In the genomic region with DNA sequence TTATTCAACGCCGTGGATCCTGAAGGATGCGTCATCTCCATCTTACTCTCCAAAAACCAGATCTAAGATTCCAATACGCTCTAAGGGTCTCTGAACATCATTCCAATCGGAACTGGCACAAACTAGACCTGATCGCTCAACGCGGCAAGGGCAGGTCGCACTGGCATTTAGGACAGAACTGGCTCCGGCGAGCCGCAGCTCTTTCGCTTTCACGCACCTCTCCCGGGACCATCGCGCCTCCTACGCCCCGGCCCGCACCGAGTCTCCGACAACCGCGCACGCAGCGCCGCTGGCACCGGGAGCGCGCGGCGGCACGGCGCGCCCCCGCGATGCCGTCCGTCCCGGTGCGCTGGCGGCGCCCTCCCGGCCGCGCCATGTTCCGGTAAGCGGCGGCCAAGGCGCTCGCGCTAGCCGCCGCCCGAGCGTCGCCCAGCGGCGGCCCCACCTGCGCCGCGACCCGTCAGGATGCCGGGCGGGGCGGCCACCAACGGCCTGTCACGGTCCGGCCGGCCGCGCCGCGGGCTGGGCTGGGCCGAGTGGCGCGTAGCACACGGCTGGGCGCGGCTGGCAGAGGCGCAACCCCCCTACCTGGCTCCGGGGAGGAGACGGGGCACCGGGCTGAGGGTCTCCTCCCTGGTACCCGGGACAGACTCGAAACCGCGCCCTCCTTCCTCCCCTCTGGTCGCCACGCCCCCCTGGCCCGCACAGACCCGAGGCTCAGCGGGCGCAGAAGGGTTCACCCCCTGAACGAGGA, we compare ENCODE assay signal across 8 mouse cellular contexts. TPM values are rescaled to one million over a fixed set of nuclear protein-coding genes. Genes with fewer than 3 reads are reported as not detected.
A peak's percentile ranks its signal among the peaks of the same experiment; 100 is the strongest.
DNase-seq lines count a peak whose midpoint lies in the region; ATAC-seq and TF ChIP-seq lines count a peak whose summit lies in the region.

No protein-coding gene starts in this region.

- H3K9ac ChIP-seq in intestine, postnatal 0 days (ENCODE audit: low read depth, low read length): peak overlapping the region; percentile 88
- peak overlapping the region; percentile 76 for H3K9ac ChIP-seq in limb, embryonic 15.5 days

- H3K36me3 ChIP-seq in intestine, postnatal 0 days (ENCODE audit: control insufficient read depth, insufficient read depth): peaks cover 8% of the 10 kb centered on the region; the same call in 1 of the 2 replicates
- peaks cover 16% of the 10 kb centered on the region for H3K36me3 ChIP-seq in limb, embryonic 15.5 days

- peak; percentile 69 for DNase-seq in A20 (ENCODE audit: low read depth, low spot score)
- peak; percentile 67 for DNase-seq in MN1 (ENCODE audit: low spot score)
- peak; percentile 73 to 81 for DNase-seq in cerebellum, postnatal 25 days
- peak; percentile 22 for DNase-seq in gastrocnemius, postnatal 25 days
- DNase-seq in testis, postnatal 10 days (ENCODE audit: low spot score): peak; percentile 64

- H3K9me3 ChIP-seq in intestine, postnatal 0 days (ENCODE audit: control insufficient read depth): no peaks in the 10 kb centered on the region
- no peaks in the 10 kb centered on the region for H3K9me3 ChIP-seq in limb, embryonic 15.5 days

- under 1% methylated on average over 80 of the region's 95 CpGs for WGBS in intestine, postnatal 0 days
- WGBS in limb, embryonic 15.5 days: under 1% methylated on average over 76 of the region's 95 CpGs

- peak; percentile 76 for ATAC-seq in intestine, postnatal 0 days
- peak; percentile 89 for ATAC-seq in limb, embryonic 15.5 days (ENCODE audit: insufficient number of reproducible peaks, low FRiP score, low TSS enrichment, low read depth)
- ATAC-seq in monocyte, adult 5-6 weeks (replicated peaks; ENCODE audit: insufficient number of reproducible peaks, low FRiP score, low TSS enrichment, poor library complexity, severe bottlenecking): peak; percentile 52; the same call in 1 of the 2 replicates

- H3K27me3 ChIP-seq in intestine, postnatal 0 days (replicated peaks; ENCODE audit: control insufficient read depth, insufficient read depth, low read length): no peaks in the 10 kb centered on the region
- no peaks in the 10 kb centered on the region for H3K27me3 ChIP-seq in limb, embryonic 15.5 days

- H3K27ac ChIP-seq in intestine, postnatal 0 days (ENCODE audit: low read depth, low read length): peak overlapping the region; percentile 98
- peak overlapping the region; percentile 93 for H3K27ac ChIP-seq in limb, embryonic 15.5 days

- no peak for TF ChIP-seq CTCF in intestine, postnatal 0 days (IDR thresholded peaks at IDR 0.05; ENCODE audit: low read depth)

- no peaks in the 10 kb centered on the region for H3K4me1 ChIP-seq in intestine, postnatal 0 days (replicated peaks; ENCODE audit: control insufficient read depth, insufficient read depth, low read length)
- 0 out of 2 replicates have a peak, but pooled peaks cover 8% of the 10 kb centered on the region for H3K4me1 ChIP-seq in limb, embryonic 15.5 days

- peak overlapping the region; percentile 98 for H3K4me3 ChIP-seq in intestine, postnatal 0 days (ENCODE audit: low read depth, low read length)
- peak overlapping the region; percentile 98 for H3K4me3 ChIP-seq in limb, embryonic 15.5 days

- peak overlapping the region; percentile 95 for H3K4me2 ChIP-seq in intestine, postnatal 0 days (replicated peaks; ENCODE audit: low read depth)
- peak overlapping the region; percentile 74 for H3K4me2 ChIP-seq in limb, embryonic 15.5 days

RNA-seq across cellular contexts. Expression of a gene that starts 0.5 kb away (rescaled TPM):
- 10 to 100 TPM in 1 of 2 experiments, 1 to 10 TPM in 1; 9.7 to 13.7 TPM for total RNA-seq in gastrocnemius, postnatal 25 days (2021)
- polyA plus RNA-seq in intestine, postnatal 0 days (2015; fragmentation: Nextera tagmentation; extraction: Ambion mirVana): 21.9 and 24.8 TPM in 2 replicates
- 24.6 and 27.2 TPM in 2 replicates for polyA plus RNA-seq in limb, embryonic 15.5 days (2015; fragmentation: Nextera tagmentation; extraction: Ambion mirVana)
- total RNA-seq in monocyte, adult 5-6 weeks (2017): 60.7 to 91.8 TPM (median 63.4 TPM) in 3 replicates

RNA-seq across cellular contexts. Expression of a gene that starts 25.0 kb away (rescaled TPM):
- 100 to 1,000 TPM; 731 to 746 TPM for total RNA-seq in gastrocnemius, postnatal 25 days (2021)
- polyA plus RNA-seq in intestine, postnatal 0 days (2015; fragmentation: Nextera tagmentation; extraction: Ambion mirVana): 421 and 453 TPM in 2 replicates
- polyA plus RNA-seq in limb, embryonic 15.5 days (2015; fragmentation: Nextera tagmentation; extraction: Ambion mirVana): 284 and 289 TPM in 2 replicates
- 97.5 to 124 TPM (median 101 TPM) in 3 replicates for total RNA-seq in monocyte, adult 5-6 weeks (2017)

RNA-seq across cellular contexts. Expression of a gene that starts 35.0 kb away (rescaled TPM):
- total RNA-seq in gastrocnemius, postnatal 25 days (2021): 10 to 100 TPM; 12.8 to 14.1 TPM
- 24.8 and 27.6 TPM in 2 replicates for polyA plus RNA-seq in intestine, postnatal 0 days (2015; fragmentation: Nextera tagmentation; extraction: Ambion mirVana)
- 39.0 and 40.7 TPM in 2 replicates for polyA plus RNA-seq in limb, embryonic 15.5 days (2015; fragmentation: Nextera tagmentation; extraction: Ambion mirVana)
- 15.0 to 43.3 TPM (median 25.2 TPM) in 3 replicates for total RNA-seq in monocyte, adult 5-6 weeks (2017)

RNA-seq across cellular contexts. Expression of a gene that starts 47.0 kb away (rescaled TPM):
- under 1 TPM; 0.38 to 0.48 TPM for total RNA-seq in gastrocnemius, postnatal 25 days (2021)
- 1.7 and 2.1 TPM in 2 replicates for polyA plus RNA-seq in intestine, postnatal 0 days (2015; fragmentation: Nextera tagmentation; extraction: Ambion mirVana)
- 15.6 and 15.8 TPM in 2 replicates for polyA plus RNA-seq in limb, embryonic 15.5 days (2015; fragmentation: Nextera tagmentation; extraction: Ambion mirVana)
- 4.5 to 12.8 TPM (median 8.1 TPM) in 3 replicates for total RNA-seq in monocyte, adult 5-6 weeks (2017)

Comparison
In these comparisons a context has a peak if more than half of its experiments do, and no peak if none do; other contexts are left out.
1. Peak in every context shown above with its lines: DNase-seq, ATAC-seq, H3K4me3 ChIP-seq and H3K27ac ChIP-seq.
2. DNase-seq: peak in every context shown above with its lines; median percentile 77 in cerebellum, postnatal 25 days; 69 in A20; 67 in MN1; 64 in testis, postnatal 10 days; 22 in gastrocnemius, postnatal 25 days.